Comparison of ENCODE assay signal across 8 mouse cellular contexts in the genomic region with DNA sequence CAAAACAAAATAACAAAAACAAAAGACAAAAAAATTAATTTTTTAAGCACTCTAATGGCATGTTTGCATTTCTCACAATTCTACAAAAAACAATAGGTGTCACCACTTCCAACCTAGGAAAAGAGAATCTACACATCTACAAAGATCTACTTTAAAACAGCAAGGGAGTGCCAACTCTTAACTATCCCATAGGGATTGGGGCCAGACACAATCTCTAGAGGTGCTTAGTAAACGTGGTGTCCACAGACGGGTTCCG. TPM values are rescaled to one million over a fixed set of nuclear protein-coding genes. Genes with fewer than 3 reads are reported as not detected.
DNase-seq lines count a peak whose midpoint lies in the region; ATAC-seq and TF ChIP-seq lines count a peak whose summit lies in the region.

A gene (plus strand): TSS at position 192 of the 256 bp plus-strand sequence.

- no peaks in the 10 kb centered on the region for H3K9me3 ChIP-seq in embryonic facial prominence, embryonic 15.5 days (replicated peaks)
- H3K9me3 ChIP-seq in limb, embryonic 10.5 days (replicated peaks): no peaks in the 10 kb centered on the region
- H3K9me3 ChIP-seq in neural tube, embryonic 14.5 days (ENCODE audit: control insufficient read depth, low read length): no peaks in the 10 kb centered on the region

- H3K4me3 ChIP-seq in liver, adult 2 months (ENCODE audit: insufficient read depth, low read depth, low read length): peak within 1 kb of the TSS; percentile 71
- peak within 1 kb of the TSS; percentile 58 for H3K4me3 ChIP-seq in embryonic facial prominence, embryonic 15.5 days (replicated peaks)
- H3K4me3 ChIP-seq in limb, embryonic 10.5 days: peak within 1 kb of the TSS; percentile 68
- H3K4me3 ChIP-seq in neural tube, embryonic 14.5 days (ENCODE audit: low read depth, low read length): peak within 1 kb of the TSS; percentile 46

- peaks cover 5% of the 10 kb centered on the region; the same call in 1 of the 2 replicates for H3K36me3 ChIP-seq in liver, adult 2 months (ENCODE audit: control insufficient read depth, insufficient read depth, low read length)
- peaks cover 13% of the 10 kb centered on the region for H3K36me3 ChIP-seq in embryonic facial prominence, embryonic 15.5 days
- H3K36me3 ChIP-seq in limb, embryonic 10.5 days: peaks cover 40% of the 10 kb centered on the region
- H3K36me3 ChIP-seq in neural tube, embryonic 14.5 days (ENCODE audit: control insufficient read depth, insufficient read depth, low read length): no peaks in the 10 kb centered on the region

- 0% methylated on average over 3 of the region's 3 CpGs for WGBS in liver, adult 2 months
- 32% methylated on average over 3 of the region's 3 CpGs for WGBS in embryonic facial prominence, embryonic 15.5 days
- WGBS in limb, embryonic 10.5 days: 9% methylated on average over 3 of the region's 3 CpGs
- WGBS in neural tube, embryonic 14.5 days: 15% methylated on average over 3 of the region's 3 CpGs

- H3K79me2 ChIP-seq in liver, adult 2 months (ENCODE audit: control insufficient read depth, insufficient read depth, low read length): no peaks in the 10 kb centered on the region

- TF ChIP-seq CTCF in liver, adult 2 months (IDR thresholded peaks at IDR 0.05; ENCODE audit: low read depth, low read length): no peak

- H3K27me3 ChIP-seq in liver, adult 2 months (ENCODE audit: control insufficient read depth, insufficient read depth, low read length): no peaks in the 10 kb centered on the region
- peaks cover 4% of the 10 kb centered on the region; the same call in 1 of the 2 replicates for H3K27me3 ChIP-seq in embryonic facial prominence, embryonic 15.5 days
- peaks cover 81% of the 10 kb centered on the region for H3K27me3 ChIP-seq in limb, embryonic 10.5 days (ENCODE audit: low read depth, poor library complexity, severe bottlenecking)
- no peaks in the 10 kb centered on the region for H3K27me3 ChIP-seq in neural tube, embryonic 14.5 days (ENCODE audit: control insufficient read depth, insufficient read depth, low read length)

- H3K4me1 ChIP-seq in liver, adult 2 months (ENCODE audit: control insufficient read depth, insufficient read depth, low read length): peaks cover 2% of the 10 kb centered on the region; the same call in 1 of the 2 replicates
- H3K4me1 ChIP-seq in embryonic facial prominence, embryonic 15.5 days: no peaks in the 10 kb centered on the region
- peaks cover 3% of the 10 kb centered on the region; the same call in 1 of the 2 replicates for H3K4me1 ChIP-seq in limb, embryonic 10.5 days
- H3K4me1 ChIP-seq in neural tube, embryonic 14.5 days (ENCODE audit: control insufficient read depth, insufficient read depth, low read length): no peaks in the 10 kb centered on the region

- DNase-seq in liver, adult 2 months (ENCODE audit: extremely low read depth, low read depth, low spot score): no peak
- DNase-seq in liver: no peak
- no peak for DNase-seq in limb, embryonic 10.5 days (ENCODE audit: low spot score)
- DNase-seq in retina, postnatal 1 day: no peak
- DNase-seq in adrenal gland, adult 8-10 months: no peak
- DNase-seq in thymus, adult 18-20 months: no peak

- H3K27ac ChIP-seq in liver, adult 2 months (replicated peaks; ENCODE audit: insufficient read depth, low read depth, low read length): peak within 1 kb of the TSS; percentile 68
- H3K27ac ChIP-seq in embryonic facial prominence, embryonic 15.5 days (replicated peaks): peak within 1 kb of the TSS; percentile 51; the same call in 1 of the 2 replicates
- H3K27ac ChIP-seq in limb, embryonic 10.5 days: peak within 1 kb of the TSS; percentile 92
- no peak within 1 kb of the TSS for H3K27ac ChIP-seq in neural tube, embryonic 14.5 days (ENCODE audit: low read depth, low read length)

- no peak for TF ChIP-seq POLR2A in liver, adult 2 months (IDR thresholded peaks at IDR 0.05; ENCODE audit: extremely low read depth, insufficient read depth, low read length)

- ATAC-seq in embryonic facial prominence, embryonic 15.5 days (ENCODE audit: insufficient number of reproducible peaks, low FRiP score, low TSS enrichment, low read depth): no peak
- no peak for ATAC-seq in neural tube, embryonic 14.5 days (ENCODE audit: low read depth)

- H3K9ac ChIP-seq in liver, adult 2 months (ENCODE audit: low read depth, low read length): peak within 1 kb of the TSS; percentile 78
- peak within 1 kb of the TSS; percentile 40 for H3K9ac ChIP-seq in embryonic facial prominence, embryonic 15.5 days
- H3K9ac ChIP-seq in neural tube, embryonic 14.5 days (replicated peaks; ENCODE audit: low read depth, low read length): peak within 1 kb of the TSS; percentile 44; the same call in 1 of the 2 replicates

- H3K4me2 ChIP-seq in embryonic facial prominence, embryonic 15.5 days (replicated peaks): peak within 1 kb of the TSS; percentile 75
- H3K4me2 ChIP-seq in neural tube, embryonic 14.5 days (ENCODE audit: low read depth, low read length): peak within 1 kb of the TSS; percentile 64

RNA-seq across cellular contexts. Expression of the gene that starts here (rescaled TPM):
- total RNA-seq in liver, adult 2 months (2014; rRNA removed): 0.37 and 0.54 TPM in 2 replicates
- 0.02 TPM in 2 replicates for polyA plus RNA-seq in liver, adult 2 months (2012; rRNA removed)
- polyA plus RNA-seq in embryonic facial prominence, embryonic 15.5 days (2015; fragmentation: Nextera tagmentation; extraction: Ambion mirVana): 19.6 and 21.2 TPM in 2 replicates
- 32.8 and 39.7 TPM in 2 replicates for polyA plus RNA-seq in limb, embryonic 10.5 days (2016; fragmentation: Nextera tagmentation; extraction: Ambion mirVana)
- 2.1 and 3.4 TPM in 2 replicates for polyA plus RNA-seq in neural tube, embryonic 14.5 days (2014; fragmentation: Nextera tagmentation; extraction: Ambion mirVana)
- 1 to 10 TPM in 1 of 4 experiments, under 1 TPM in 3; 0.55 to 1.0 (median 0.87) TPM for total RNA-seq in adrenal gland, adult 8-10 months (2022)
